Mouse (Mus musculus): ENCODE data around the gene C8g. TPM values are rescaled to one million over a fixed set of nuclear protein-coding genes. Genes with fewer than 3 reads are reported as not detected.

The C8g gene
- polyA plus RNA-seq, 1 experiment from 2014 or later: 7.2 TPM

Other genes starting within 250 kb of the C8g start
- 23.8 and 25.6 TPM in 2 replicates for gene Tmem203, start 246.3 kb downstream of the C8g start, polyA plus RNA-seq (2015; fragmentation: Nextera tagmentation; extraction: Ambion mirVana)
- 10.2 TPM in 2 replicates for gene Tprn, start 239.1 kb downstream of the C8g start, polyA plus RNA-seq (2015; fragmentation: Nextera tagmentation; extraction: Ambion mirVana)
- 258 and 263 TPM in 2 replicates for gene Ssna1, start 229.3 kb downstream of the C8g start, polyA plus RNA-seq (2015; fragmentation: Nextera tagmentation; extraction: Ambion mirVana)
- gene Anapc2, start 229.2 kb downstream of the C8g start, polyA plus RNA-seq (2015; fragmentation: Nextera tagmentation; extraction: Ambion mirVana): 134 and 136 TPM in 2 replicates
- not detected in 2 replicates for gene Tmem210, start 213.6 kb downstream of the C8g start, polyA plus RNA-seq (2015; fragmentation: Nextera tagmentation; extraction: Ambion mirVana)
- gene Lrrc26, start 211.8 kb downstream of the C8g start, polyA plus RNA-seq (2015; fragmentation: Nextera tagmentation; extraction: Ambion mirVana): 4.9 and 5.2 TPM in 2 replicates
- 0.33 and 0.71 TPM in 2 replicates for gene Grin1, start 182.5 kb downstream of the C8g start, polyA plus RNA-seq (2015; fragmentation: Nextera tagmentation; extraction: Ambion mirVana)
- 54.4 and 55.5 TPM in 2 replicates for gene Man1b1, start 169.4 kb downstream of the C8g start, polyA plus RNA-seq (2015; fragmentation: Nextera tagmentation; extraction: Ambion mirVana)
- 24.6 and 25.5 TPM in 2 replicates for gene Dpp7, start 145.4 kb downstream of the C8g start, polyA plus RNA-seq (2015; fragmentation: Nextera tagmentation; extraction: Ambion mirVana)
- gene Uap1l1, start 136.0 kb downstream of the C8g start, polyA plus RNA-seq (2015; fragmentation: Nextera tagmentation; extraction: Ambion mirVana): 18.4 and 21.7 TPM in 2 replicates
- 29.2 and 32.8 TPM in 2 replicates for gene Sapcd2, start 129.4 kb downstream of the C8g start, polyA plus RNA-seq (2015; fragmentation: Nextera tagmentation; extraction: Ambion mirVana)
- 7.4 and 9.0 TPM in 2 replicates for gene Entpd2, start 105.8 kb downstream of the C8g start, polyA plus RNA-seq (2015; fragmentation: Nextera tagmentation; extraction: Ambion mirVana)
- gene Npdc1, start 102.4 kb downstream of the C8g start, polyA plus RNA-seq (2015; fragmentation: Nextera tagmentation; extraction: Ambion mirVana): 64.9 and 67.8 TPM in 2 replicates
- 0.08 and 0.20 TPM in 2 replicates for gene Fut7, start 78.5 kb downstream of the C8g start, polyA plus RNA-seq (2015; fragmentation: Nextera tagmentation; extraction: Ambion mirVana)
- 4.0 and 4.1 TPM in 2 replicates for gene Abca2, start 73.0 kb downstream of the C8g start, polyA plus RNA-seq (2015; fragmentation: Nextera tagmentation; extraction: Ambion mirVana)
- gene Clic3, start 44.9 kb downstream of the C8g start, polyA plus RNA-seq (2015; fragmentation: Nextera tagmentation; extraction: Ambion mirVana): 72.8 and 75.5 TPM in 2 replicates
- 48.7 and 49.1 TPM in 2 replicates for gene Paxx, start 40.6 kb downstream of the C8g start, polyA plus RNA-seq (2015; fragmentation: Nextera tagmentation; extraction: Ambion mirVana)
- 18.7 and 20.8 TPM in 2 replicates for gene Ptgds, start 31.7 kb downstream of the C8g start, polyA plus RNA-seq (2015; fragmentation: Nextera tagmentation; extraction: Ambion mirVana)
- gene Lcn12, start 7.8 kb downstream of the C8g start, polyA plus RNA-seq (2015; fragmentation: Nextera tagmentation; extraction: Ambion mirVana): not detected in 2 replicates
- 81.2 and 96.3 TPM in 2 replicates for gene Fbxw5, start 969 bp downstream of the C8g start, polyA plus RNA-seq (2015; fragmentation: Nextera tagmentation; extraction: Ambion mirVana)
- 34.8 and 36.2 TPM in 2 replicates for gene Traf2, start 45.2 kb upstream of the C8g start, polyA plus RNA-seq (2015; fragmentation: Nextera tagmentation; extraction: Ambion mirVana)
- gene Edf1, start 56.1 kb upstream of the C8g start, polyA plus RNA-seq (2015; fragmentation: Nextera tagmentation; extraction: Ambion mirVana): 355 and 373 TPM in 2 replicates
- gene Mamdc4, start 73.1 kb upstream of the C8g start, polyA plus RNA-seq (2015; fragmentation: Nextera tagmentation; extraction: Ambion mirVana): 3.3 and 4.9 TPM in 2 replicates
- 147 and 157 TPM in 2 replicates for gene Phpt1, start 73.5 kb upstream of the C8g start, polyA plus RNA-seq (2015; fragmentation: Nextera tagmentation; extraction: Ambion mirVana)
- 0.60 and 0.63 TPM in 2 replicates for gene Ajm1, start 80.0 kb upstream of the C8g start, polyA plus RNA-seq (2015; fragmentation: Nextera tagmentation; extraction: Ambion mirVana)
- gene Rabl6, start 106.8 kb upstream of the C8g start, polyA plus RNA-seq (2015; fragmentation: Nextera tagmentation; extraction: Ambion mirVana): 82.1 and 83.3 TPM in 2 replicates
- 0.29 and 0.42 TPM in 2 replicates for gene Ccdc183, start 116.0 kb upstream of the C8g start, polyA plus RNA-seq (2015; fragmentation: Nextera tagmentation; extraction: Ambion mirVana)
- 28.6 and 30.5 TPM in 2 replicates for gene Tmem141, start 120.3 kb upstream of the C8g start, polyA plus RNA-seq (2015; fragmentation: Nextera tagmentation; extraction: Ambion mirVana)
- gene Fcna, start 126.3 kb upstream of the C8g start, polyA plus RNA-seq (2015; fragmentation: Nextera tagmentation; extraction: Ambion mirVana): 2.8 and 3.5 TPM in 2 replicates
- gene Lcn8, start 151.4 kb upstream of the C8g start, polyA plus RNA-seq (2015; fragmentation: Nextera tagmentation; extraction: Ambion mirVana): not detected in 2 replicates
- not detected in 2 replicates for gene Lcn5, start 156.2 kb upstream of the C8g start, polyA plus RNA-seq (2015; fragmentation: Nextera tagmentation; extraction: Ambion mirVana)
- not detected in 2 replicates for gene Lcn6, start 175.1 kb upstream of the C8g start, polyA plus RNA-seq (2015; fragmentation: Nextera tagmentation; extraction: Ambion mirVana)
- not detected in 2 replicates for gene Lcn10, start 181.0 kb upstream of the C8g start, polyA plus RNA-seq (2015; fragmentation: Nextera tagmentation; extraction: Ambion mirVana)
- gene Obp2a, start 198.3 kb upstream of the C8g start, polyA plus RNA-seq (2015; fragmentation: Nextera tagmentation; extraction: Ambion mirVana): not detected in 2 replicates
- gene Bmyc, start 205.0 kb upstream of the C8g start, polyA plus RNA-seq (2015; fragmentation: Nextera tagmentation; extraction: Ambion mirVana): 91.8 and 93.2 TPM in 2 replicates
- not detected in 2 replicates for gene Obp2b, start 235.3 kb upstream of the C8g start, polyA plus RNA-seq (2015; fragmentation: Nextera tagmentation; extraction: Ambion mirVana)

Measured in embryonic facial prominence, embryonic 15.5 days (tissue).